Mouse (Mus musculus) retina, adult 2 months (tissue): ENCODE measurements around the gene Krt76.

ENCODE experiments used
- DNase-seq: peaks from one replicate; pipeline ENCODE4 v3.0.0-alpha.2; 2012; ENCODE audit warnings: low read depth, low spot score

Krt76 gene

GRCm38 (mm10) chr15:101860421-101861130, 32.1 kb downstream of the Krt76 start:
- no peak for DNase-seq

- DNase-seq: no peak
Measured at GRCm38 (mm10) chr15:101859735-101860170, 33.0 kb downstream of the Krt76 start.

GRCm38 (mm10) chr15:101858673-101859425, 33.9 kb downstream of the Krt76 start:
- DNase-seq: no peak

GRCm38 (mm10) chr15:101856696-101857095, 36.0 kb downstream of the Krt76 start:
- DNase-seq: no peak

- no peak for DNase-seq
Measured at GRCm38 (mm10) chr15:101855732-101856131, 37.0 kb downstream of the Krt76 start.

GRCm38 (mm10) chr15:101854294-101854693, 38.4 kb downstream of the Krt76 start:
- no peak for DNase-seq

- DNase-seq: no peak
Measured at GRCm38 (mm10) chr15:101852571-101852970, 40.1 kb downstream of the Krt76 start.

- no peak for DNase-seq
Measured at GRCm38 (mm10) chr15:101850694-101851093, 42.0 kb downstream of the Krt76 start, which contains the start of gene Krt1. Krt1 (minus strand) TSS chr15:101850794.

GRCm38 (mm10) chr15:101845971-101846403, 46.7 kb downstream of the Krt76 start:
- no peak for DNase-seq

GRCm38 (mm10) chr15:101843192-101843591, 49.5 kb downstream of the Krt76 start:
- no peak for DNase-seq

- no peak for DNase-seq
Measured at GRCm38 (mm10) chr15:101834784-101835328, 57.9 kb downstream of the Krt76 start.
